Mouse (Mus musculus): ENCODE measurements around the gene Srd5a1. TPM values are rescaled to one million over a fixed set of nuclear protein-coding genes. Genes with fewer than 3 reads are reported as not detected.

Srd5a1 gene
- 1.4 TPM for polyA plus RNA-seq (2017; shearing (Covaris generic))

GRCm38 (mm10) chr13:69611398-69612174, at the start of gene Srd5a1:
TSS of gene Srd5a1 (minus strand) at chr13:69611442.

GRCm38 (mm10) chr13:69534334-69534653, 76.9 kb downstream of the Srd5a1 start, which contains the start of gene Tent4a:
TSS of gene Tent4a (minus strand) at chr13:69534617.

DNA sequence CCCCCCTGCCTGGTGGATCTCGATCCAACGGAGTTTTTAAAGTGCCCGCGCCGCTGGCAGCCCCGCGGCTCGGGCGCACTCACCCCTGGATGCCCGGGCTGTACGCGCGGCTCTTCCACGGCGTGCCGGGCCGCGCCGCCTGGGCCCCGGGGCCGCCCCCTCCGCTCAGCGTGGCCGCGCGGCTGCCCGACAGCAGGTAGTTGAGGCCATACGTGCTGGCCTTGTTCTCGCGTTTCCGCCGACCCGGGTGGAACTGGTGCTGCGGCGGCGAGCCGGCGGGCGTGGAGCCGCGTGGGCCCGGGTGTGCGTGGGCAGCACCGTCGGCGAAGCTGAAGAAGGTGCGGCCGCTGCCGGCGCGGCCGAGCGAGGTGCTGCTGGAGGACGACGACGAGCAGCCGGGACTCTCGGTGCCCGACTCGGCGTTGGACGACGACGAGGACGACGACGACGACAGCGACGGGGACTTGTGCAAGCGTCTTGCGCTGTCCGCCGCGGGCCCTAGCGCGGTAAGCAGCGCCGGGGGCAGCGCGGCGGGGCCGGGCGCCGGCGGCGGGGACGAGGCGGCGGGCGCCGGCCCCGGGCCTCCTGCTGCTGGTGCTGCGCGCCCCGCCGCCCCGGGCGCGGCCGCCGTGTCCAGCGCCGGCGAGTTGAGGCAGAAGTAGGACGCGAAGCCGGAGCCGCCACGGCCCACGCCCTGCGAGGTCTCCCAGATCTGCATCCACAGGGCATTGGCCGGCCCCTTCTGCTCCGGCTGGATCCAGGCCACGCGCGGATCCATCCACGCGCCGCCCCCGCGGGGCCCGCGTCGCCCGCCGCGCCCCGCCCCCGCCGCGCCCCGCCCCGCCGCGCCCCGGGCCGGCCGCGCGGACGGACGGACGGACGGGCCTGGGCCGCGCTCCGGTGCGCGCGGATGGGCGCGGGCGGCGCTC, 77.6 kb downstream of the Srd5a1 start, which contains the start of gene Nsun2:
Gene Nsun2 (plus strand): TSS at position 342 of the 929 bp plus-strand sequence.

Other genes with a start within 250 kb of the Srd5a1 start
- 155 TPM for gene Nsun2, start 77.7 kb downstream of the Srd5a1 start, polyA plus RNA-seq (2017; shearing (Covaris generic))
- gene Tent4a, start 76.8 kb downstream of the Srd5a1 start, polyA plus RNA-seq (2017; shearing (Covaris generic)): 14.6 TPM
- not detected for gene Ube2ql1, start 128.4 kb upstream of the Srd5a1 start, polyA plus RNA-seq (2017; shearing (Covaris generic))
- gene Med10, start 191.0 kb upstream of the Srd5a1 start, polyA plus RNA-seq (2017; shearing (Covaris generic)): 145 TPM